Mouse (Mus musculus) stomach, postnatal 0 days (tissue): ENCODE measurements around the gene Abcb8.

Experiments used
- CTCF ChIP-seq: IDR thresholded peaks from 2 replicates; pipeline ENCODE4 v1.5.1; 2016; ENCODE audit warnings: antibody characterized with exemption, low read depth, mild to moderate bottlenecking, moderate library complexity
- EP300 ChIP-seq: optimal IDR thresholded peaks from 2 replicates; pipeline ENCODE3; 2016; ENCODE audit warnings: antibody characterized with exemption

DNA sequence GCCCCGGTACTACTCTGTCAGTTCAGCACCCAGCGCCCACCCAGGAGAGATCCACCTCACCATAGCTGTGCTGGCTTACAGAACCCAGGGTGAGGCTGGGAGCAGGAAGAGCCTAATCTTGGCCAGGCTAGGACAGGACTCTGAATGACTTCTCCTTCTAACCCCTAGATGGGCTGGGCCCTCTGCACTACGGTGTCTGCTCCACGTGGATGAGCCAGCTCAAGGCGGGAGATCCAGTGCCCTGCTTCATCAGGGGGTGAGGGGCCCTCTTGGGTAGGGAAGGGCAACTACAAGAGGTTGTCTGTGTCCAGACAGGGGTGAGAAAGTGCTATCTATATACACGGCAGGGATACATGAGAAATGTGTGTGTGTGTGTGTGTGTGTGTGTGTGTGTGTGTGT lies 12.0 kb upstream of the Abcb8 start:
- TF ChIP-seq EP300 = no peak
- no peak for TF ChIP-seq CTCF
